27 mouse cellular contexts compared by ENCODE assay signal in the genomic region with DNA sequence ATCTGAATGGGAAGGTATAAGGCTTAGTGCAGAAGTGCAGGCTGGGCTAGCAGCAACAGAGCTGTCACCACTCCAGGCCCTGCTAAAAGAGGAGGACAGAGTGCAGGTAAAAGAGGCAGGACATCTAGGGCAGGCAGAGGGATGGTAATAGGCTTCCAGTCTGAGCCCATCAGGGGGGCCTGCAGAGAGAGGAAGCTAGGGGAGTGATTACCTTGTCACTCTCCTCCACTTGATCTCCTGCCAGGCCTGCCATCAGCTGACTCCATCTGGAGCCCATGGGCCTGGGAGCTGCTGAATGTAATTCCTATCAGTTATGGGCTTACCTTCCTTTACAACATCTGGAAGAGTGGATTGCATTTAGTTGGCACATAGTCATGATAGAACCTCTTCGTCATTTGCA. TPM values are rescaled to one million over a fixed set of nuclear protein-coding genes. Genes with fewer than 3 reads are reported as not detected.
A peak's percentile ranks its signal among the peaks of the same experiment; 100 is the strongest.
DNase-seq lines count a peak whose midpoint lies in the region; ATAC-seq and TF ChIP-seq lines count a peak whose summit lies in the region.
"Had no signal": no experiment of that assay in that cellular context is flagged by ENCODE, and none has a peak within 500 bp of the region (broad histone marks: within the 10 kb centered on the region; RNA-seq: fewer than 3 reads in every experiment).

No protein-coding gene starts in this region.

- no peaks in the 10 kb centered on the region for H3K79me2 ChIP-seq in MEL (ENCODE audit: control insufficient read depth, insufficient read depth, low read length, poor library complexity)

- H3K4me2 ChIP-seq in forebrain, embryonic 14.5 days (ENCODE audit: low read length) = no peak overlapping the region
- no peak overlapping the region for H3K4me2 ChIP-seq in forebrain, postnatal 0 days (ENCODE audit: low read depth)
- H3K4me2 ChIP-seq in midbrain, embryonic 11.5 days = no peak overlapping the region
- no peak overlapping the region for H3K4me2 ChIP-seq in midbrain, embryonic 16.5 days (ENCODE audit: low read length)
- H3K4me2 ChIP-seq: embryonic facial prominence, embryonic 13.5 days; heart, embryonic 12.5 days; heart, embryonic 15.5 days; hindbrain, embryonic 13.5 days; intestine, embryonic 15.5 days had no signal

- peak; percentile 26; the same call in 1 of the 2 replicates for ATAC-seq in forebrain, embryonic 14.5 days
- no peak for ATAC-seq in forebrain, postnatal 0 days
- ATAC-seq in midbrain, embryonic 11.5 days (ENCODE audit: low FRiP score) = no peak
- no peak for ATAC-seq in midbrain, embryonic 16.5 days
- ATAC-seq: activated CD4-positive, CD25-positive, alpha-beta regulatory T cell, adult 4 months; CD4-positive, CD25-positive, alpha-beta regulatory T cell, adult 4 months; hindbrain, embryonic 16.5 days; intestine, embryonic 15.5 days had no signal

- H3K4me3 ChIP-seq in forebrain, embryonic 14.5 days (ENCODE audit: low read depth, low read length) = no peak overlapping the region
- H3K4me3 ChIP-seq in forebrain, postnatal 0 days (ENCODE audit: low read depth, low read length) = no peak overlapping the region
- H3K4me3 ChIP-seq in midbrain, embryonic 11.5 days (ENCODE audit: low read depth, low read length) = no peak overlapping the region
- H3K4me3 ChIP-seq in midbrain, embryonic 16.5 days (ENCODE audit: low read depth, low read length) = no peak overlapping the region
- H3K4me3 ChIP-seq in MEL (ENCODE audit: control insufficient read depth in 1 of 2, insufficient read depth in 1 of 2, low read depth in 2 of 2, low read length in 2 of 2) = no peak overlapping the region
- H3K4me3 ChIP-seq: embryonic facial prominence, embryonic 10.5 days; embryonic facial prominence, embryonic 13.5 days; erythroblast, embryonic 14.5 days; heart, embryonic 12.5 days; heart, embryonic 15.5 days; hindbrain, embryonic 10.5 days; hindbrain, embryonic 13.5 days; intestine, embryonic 15.5 days had no signal

- no peaks in the 10 kb centered on the region for H3K4me1 ChIP-seq in forebrain, embryonic 14.5 days (ENCODE audit: control insufficient read depth, insufficient read depth, low read length)
- H3K4me1 ChIP-seq in forebrain, postnatal 0 days (ENCODE audit: insufficient read depth) = no peaks in the 10 kb centered on the region
- no peaks in the 10 kb centered on the region for H3K4me1 ChIP-seq in midbrain, embryonic 11.5 days (ENCODE audit: control insufficient read depth, insufficient read depth, low read length)
- no peaks in the 10 kb centered on the region for H3K4me1 ChIP-seq in midbrain, embryonic 16.5 days (ENCODE audit: control insufficient read depth, insufficient read depth, low read length)
- no peaks in the 10 kb centered on the region for H3K4me1 ChIP-seq in MEL (ENCODE audit: control insufficient read depth in 1 of 2, insufficient read depth in 2 of 2, low read length in 2 of 2)
- H3K4me1 ChIP-seq: embryonic facial prominence, embryonic 10.5 days; heart, embryonic 15.5 days; hindbrain, embryonic 10.5 days; hindbrain, embryonic 13.5 days; intestine, embryonic 15.5 days had no signal

- no peak overlapping the region for H3K9ac ChIP-seq in forebrain, embryonic 14.5 days (ENCODE audit: low read length)
- no peak overlapping the region for H3K9ac ChIP-seq in forebrain, postnatal 0 days
- H3K9ac ChIP-seq in midbrain, embryonic 11.5 days (ENCODE audit: low read length) = no peak overlapping the region
- no peak overlapping the region for H3K9ac ChIP-seq in midbrain, embryonic 16.5 days (ENCODE audit: low read depth, low read length)
- no peak overlapping the region for H3K9ac ChIP-seq in MEL (ENCODE audit: control insufficient read depth, low read depth, low read length, poor library complexity, severe bottlenecking)
- H3K9ac ChIP-seq: embryonic facial prominence, embryonic 13.5 days; heart, embryonic 12.5 days; heart, embryonic 15.5 days; hindbrain, embryonic 13.5 days; intestine, embryonic 15.5 days had no signal

- no peak for DNase-seq in forebrain, embryonic 14.5 days (ENCODE audit: low spot score)
- DNase-seq in forebrain, postnatal 0 days = no peak
- DNase-seq in midbrain, embryonic 11.5 days (ENCODE audit: low spot score, missing footprints) = peak; percentile 57
- DNase-seq in MEL (ENCODE audit: low read depth, low spot score) = peak; percentile 19
- DNase-seq in brain, embryonic 14.5 days (ENCODE audit: low read depth) = peak; percentile 24
- DNase-seq: adrenal gland, adult 8-10 months; adrenal gland, postnatal 25 days; cerebellum, adult 18-20 months; cerebellum, adult 9-10 months; embryo, embryonic 11 days; gastrocnemius, postnatal 25 days; heart, adult 18-20 months; heart, postnatal 10 days; heart, postnatal 36 days had no signal

- no peak for TF ChIP-seq CTCF in forebrain, postnatal 0 days (IDR thresholded peaks at IDR 0.05; ENCODE audit: low read depth)
- no peak for TF ChIP-seq CTCF in MEL (IDR thresholded peaks at IDR 0.05 in 2 of 3, conservative IDR thresholded peaks at IDR 0.05 in 1 of 3; ENCODE audit: control insufficient read depth in 1 of 3, insufficient read depth in 1 of 3, low read depth in 2 of 3, low read length in 3 of 3, poor library complexity in 1 of 3, severe bottlenecking in 1 of 3)
- no peak for TF ChIP-seq CTCF in brain, embryonic 14.5 days (IDR thresholded peaks at IDR 0.05; ENCODE audit: borderline replicate concordance, extremely low read depth, insufficient read depth, insufficient read length)

- no peaks in the 10 kb centered on the region for H3K27me3 ChIP-seq in forebrain, embryonic 14.5 days (replicated peaks; ENCODE audit: control insufficient read depth, insufficient read depth, low read length)
- H3K27me3 ChIP-seq in forebrain, postnatal 0 days (ENCODE audit: insufficient read depth, low read length) = no peaks in the 10 kb centered on the region
- H3K27me3 ChIP-seq in midbrain, embryonic 11.5 days (ENCODE audit: control insufficient read depth, insufficient read depth, low read length) = no peaks in the 10 kb centered on the region
- H3K27me3 ChIP-seq in midbrain, embryonic 16.5 days (ENCODE audit: control insufficient read depth, insufficient read depth, low read depth, low read length) = no peaks in the 10 kb centered on the region
- H3K27me3 ChIP-seq in MEL (ENCODE audit: control insufficient read depth in 1 of 2, insufficient read depth in 2 of 2, low read length in 2 of 2) = no peaks in the 10 kb centered on the region
- H3K27me3 ChIP-seq: embryonic facial prominence, embryonic 13.5 days; heart, embryonic 12.5 days; heart, embryonic 15.5 days; hindbrain, embryonic 13.5 days; intestine, embryonic 15.5 days had no signal

- no peaks in the 10 kb centered on the region for H3K36me3 ChIP-seq in forebrain, embryonic 14.5 days (ENCODE audit: control insufficient read depth, insufficient read depth, low read length)
- H3K36me3 ChIP-seq in forebrain, postnatal 0 days (ENCODE audit: insufficient read depth) = no peaks in the 10 kb centered on the region
- no peaks in the 10 kb centered on the region for H3K36me3 ChIP-seq in midbrain, embryonic 11.5 days (ENCODE audit: control insufficient read depth, insufficient read depth, low read length)
- no peaks in the 10 kb centered on the region for H3K36me3 ChIP-seq in midbrain, embryonic 16.5 days (ENCODE audit: control insufficient read depth, insufficient read depth, low read length)
- H3K36me3 ChIP-seq in MEL (ENCODE audit: control insufficient read depth in 1 of 2, insufficient read depth in 2 of 2, low read length in 2 of 2) = no peaks in the 10 kb centered on the region
- H3K36me3 ChIP-seq: embryonic facial prominence, embryonic 10.5 days; embryonic facial prominence, embryonic 13.5 days; heart, embryonic 12.5 days; heart, embryonic 15.5 days; hindbrain, embryonic 10.5 days; hindbrain, embryonic 13.5 days; intestine, embryonic 15.5 days had no signal

- TF ChIP-seq POLR2A in MEL (IDR thresholded peaks at IDR 0.05; ENCODE audit: control insufficient read depth in 1 of 2, insufficient read depth in 1 of 2, low read depth in 1 of 2, low read length in 2 of 2, poor library complexity in 1 of 2) = no peak
- TF ChIP-seq POLR2A in brain, embryonic 14.5 days (IDR thresholded peaks at IDR 0.05; ENCODE audit: borderline replicate concordance, extremely low read depth, insufficient read depth, insufficient read length, poor library complexity, severe bottlenecking) = no peak

- 90% methylated on average over 1 of the region's 1 CpGs for WGBS in forebrain, embryonic 14.5 days
- WGBS in forebrain, postnatal 0 days = 82% methylated on average over 1 of the region's 1 CpGs
- 92% methylated on average over 1 of the region's 1 CpGs for WGBS in midbrain, embryonic 11.5 days
- 85% methylated on average over 1 of the region's 1 CpGs for WGBS in midbrain, embryonic 16.5 days

- no peak for TF ChIP-seq RAD21 in MEL (IDR thresholded peaks at IDR 0.05; ENCODE audit: low read depth, low read length)

- TF ChIP-seq EP300 in MEL (IDR thresholded peaks at IDR 0.05; ENCODE audit: low read depth in 1 of 2, low read length in 2 of 2) = peak in 1 of 2 experiments; percentile 27; a peak in 1 of 4 replicates

- no peaks in the 10 kb centered on the region for H3K9me3 ChIP-seq in forebrain, embryonic 14.5 days (replicated peaks; ENCODE audit: control insufficient read depth, low read length)
- H3K9me3 ChIP-seq in forebrain, postnatal 0 days (ENCODE audit: low read length) = no peaks in the 10 kb centered on the region
- H3K9me3 ChIP-seq in midbrain, embryonic 11.5 days (ENCODE audit: control insufficient read depth, low read length) = no peaks in the 10 kb centered on the region
- no peaks in the 10 kb centered on the region for H3K9me3 ChIP-seq in midbrain, embryonic 16.5 days (replicated peaks; ENCODE audit: control insufficient read depth, low read length, poor library complexity, severe bottlenecking)
- H3K9me3 ChIP-seq in MEL (replicated peaks; ENCODE audit: insufficient read depth, low read length) = no peaks in the 10 kb centered on the region
- H3K9me3 ChIP-seq: embryonic facial prominence, embryonic 10.5 days; embryonic facial prominence, embryonic 13.5 days; heart, embryonic 12.5 days; heart, embryonic 15.5 days; hindbrain, embryonic 10.5 days; hindbrain, embryonic 13.5 days; intestine, embryonic 15.5 days had no signal

- no peak overlapping the region for H3K27ac ChIP-seq in forebrain, embryonic 14.5 days (ENCODE audit: low read depth, low read length)
- H3K27ac ChIP-seq in forebrain, postnatal 0 days (ENCODE audit: low read depth, low read length) = no peak overlapping the region
- no peak overlapping the region for H3K27ac ChIP-seq in midbrain, embryonic 11.5 days (ENCODE audit: low read depth, low read length)
- no peak overlapping the region for H3K27ac ChIP-seq in midbrain, embryonic 16.5 days (ENCODE audit: low read length)
- H3K27ac ChIP-seq in MEL (ENCODE audit: control insufficient read depth, low read depth, low read length) = no peak overlapping the region
- H3K27ac ChIP-seq: embryonic facial prominence, embryonic 10.5 days; embryonic facial prominence, embryonic 13.5 days; heart, embryonic 15.5 days; hindbrain, embryonic 10.5 days; hindbrain, embryonic 13.5 days; intestine, embryonic 15.5 days had no signal

RNA-seq across cellular contexts. Expression of a gene that starts 18.7 kb away (rescaled TPM):
- polyA plus RNA-seq in forebrain, embryonic 14.5 days (2014; fragmentation: Nextera tagmentation; extraction: Ambion mirVana) = 11.4 and 11.7 TPM in 2 replicates
- 6.9 and 8.3 TPM in 2 replicates for total RNA-seq in forebrain, postnatal 0 days (2014; rRNA removed)
- 12.6 and 16.7 TPM in 2 replicates for polyA plus RNA-seq in forebrain, postnatal 0 days (2015; fragmentation: Nextera tagmentation; extraction: Ambion mirVana)
- polyA plus RNA-seq in midbrain, embryonic 11.5 days (2014; fragmentation: Nextera tagmentation; extraction: Ambion mirVana) = 6.4 and 6.6 TPM in 2 replicates
- polyA plus RNA-seq in midbrain, embryonic 16.5 days (2015; fragmentation: Nextera tagmentation; extraction: Ambion mirVana) = 11.9 and 13.0 TPM in 2 replicates
- not detected in 2 replicates for total RNA-seq in MEL (2012; rRNA removed)
- not detected for polyA plus RNA-seq in MEL (2012; ENCODE audit: insufficient read depth in 1 of 2, insufficient read length in 2 of 2, low read depth in 1 of 2, low replicate concordance in 2 of 2, missing spikeins in 1 of 2)
- polyA plus RNA-seq in brain, embryonic 14.5 days (2012; rRNA removed) = 6.4 and 14.8 TPM in 2 replicates
- polyA plus RNA-seq: C2C12; erythroblast, embryonic 14.5 days had no signal

RNA-seq across cellular contexts. Expression of a gene that starts 48.6 kb away (rescaled TPM):
- polyA plus RNA-seq in forebrain, embryonic 14.5 days (2014; fragmentation: Nextera tagmentation; extraction: Ambion mirVana) = 7.2 and 7.5 TPM in 2 replicates
- 10.3 and 12.4 TPM in 2 replicates for total RNA-seq in forebrain, postnatal 0 days (2014; rRNA removed)
- polyA plus RNA-seq in forebrain, postnatal 0 days (2015; fragmentation: Nextera tagmentation; extraction: Ambion mirVana) = 8.0 and 9.6 TPM in 2 replicates
- polyA plus RNA-seq in midbrain, embryonic 11.5 days (2014; fragmentation: Nextera tagmentation; extraction: Ambion mirVana) = 12.3 and 12.9 TPM in 2 replicates
- polyA plus RNA-seq in midbrain, embryonic 16.5 days (2015; fragmentation: Nextera tagmentation; extraction: Ambion mirVana) = 11.0 and 11.9 TPM in 2 replicates
- total RNA-seq in MEL (2012; rRNA removed) = 2.6 and 2.8 TPM in 2 replicates
- polyA plus RNA-seq in MEL (2012; ENCODE audit: insufficient read depth in 1 of 2, insufficient read length in 2 of 2, low read depth in 1 of 2, low replicate concordance in 2 of 2, missing spikeins in 1 of 2) = 10 to 100 TPM in 1 of 2 experiments, 1 to 10 TPM in 1; 2.4 to 54.1 TPM
- 3.3 and 5.1 TPM in 2 replicates for polyA plus RNA-seq in brain, embryonic 14.5 days (2012; rRNA removed)
- polyA plus RNA-seq: erythroblast, embryonic 14.5 days had no signal

RNA-seq across cellular contexts. Expression of a gene that starts 49.3 kb away (rescaled TPM):
- polyA plus RNA-seq in forebrain, embryonic 14.5 days (2014; fragmentation: Nextera tagmentation; extraction: Ambion mirVana) = 2.1 and 3.5 TPM in 2 replicates
- total RNA-seq in forebrain, postnatal 0 days (2014; rRNA removed) = 1.1 and 2.9 TPM in 2 replicates
- polyA plus RNA-seq in forebrain, postnatal 0 days (2015; fragmentation: Nextera tagmentation; extraction: Ambion mirVana) = 1.4 and 2.4 TPM in 2 replicates
- 1.1 and 1.7 TPM in 2 replicates for polyA plus RNA-seq in midbrain, embryonic 11.5 days (2014; fragmentation: Nextera tagmentation; extraction: Ambion mirVana)
- 2.6 and 3.4 TPM in 2 replicates for polyA plus RNA-seq in midbrain, embryonic 16.5 days (2015; fragmentation: Nextera tagmentation; extraction: Ambion mirVana)
- total RNA-seq in MEL (2012; rRNA removed) = 0.16 and 1.0 TPM in 2 replicates
- polyA plus RNA-seq in MEL (2012; ENCODE audit: insufficient read depth in 1 of 2, insufficient read length in 2 of 2, low read depth in 1 of 2, low replicate concordance in 2 of 2, missing spikeins in 1 of 2) = under 1 TPM in 1 of 2 experiments, not detected in 1; 0.42 TPM
- 0.94 and 1.0 TPM in 2 replicates for polyA plus RNA-seq in brain, embryonic 14.5 days (2012; rRNA removed)
- polyA plus RNA-seq: activated CD4-positive, CD25-positive, alpha-beta regulatory T cell, adult 4 months; CD4-positive, CD25-positive, alpha-beta regulatory T cell, adult 4 months; erythroblast, embryonic 14.5 days had no signal

Comparison
In these comparisons a context has a peak if more than half of its experiments do, and no peak if none do; other contexts are left out.
1. DNase-seq: peak in midbrain, embryonic 11.5 days (single experiment), MEL (single experiment) and brain, embryonic 14.5 days (single experiment); none in forebrain, embryonic 14.5 days (single experiment) and forebrain, postnatal 0 days (single experiment).